Mouse (Mus musculus) megakaryocyte, embryonic 14.5 days (primary cell): ENCODE data around the gene Erg.

Experiments
- FLI1 ChIP-seq: IDR thresholded peaks from 2 replicates; pipeline ENCODE4 v1.6.1; 2012; ENCODE audit warnings: low read length, inconsistent platforms, mixed read lengths
- GATA1 ChIP-seq: IDR thresholded peaks from 3 replicates; pipeline ENCODE4 v1.6.1; 2012; ENCODE audit warnings: mixed read lengths, low read length, inconsistent platforms, borderline replicate concordance

DNA sequence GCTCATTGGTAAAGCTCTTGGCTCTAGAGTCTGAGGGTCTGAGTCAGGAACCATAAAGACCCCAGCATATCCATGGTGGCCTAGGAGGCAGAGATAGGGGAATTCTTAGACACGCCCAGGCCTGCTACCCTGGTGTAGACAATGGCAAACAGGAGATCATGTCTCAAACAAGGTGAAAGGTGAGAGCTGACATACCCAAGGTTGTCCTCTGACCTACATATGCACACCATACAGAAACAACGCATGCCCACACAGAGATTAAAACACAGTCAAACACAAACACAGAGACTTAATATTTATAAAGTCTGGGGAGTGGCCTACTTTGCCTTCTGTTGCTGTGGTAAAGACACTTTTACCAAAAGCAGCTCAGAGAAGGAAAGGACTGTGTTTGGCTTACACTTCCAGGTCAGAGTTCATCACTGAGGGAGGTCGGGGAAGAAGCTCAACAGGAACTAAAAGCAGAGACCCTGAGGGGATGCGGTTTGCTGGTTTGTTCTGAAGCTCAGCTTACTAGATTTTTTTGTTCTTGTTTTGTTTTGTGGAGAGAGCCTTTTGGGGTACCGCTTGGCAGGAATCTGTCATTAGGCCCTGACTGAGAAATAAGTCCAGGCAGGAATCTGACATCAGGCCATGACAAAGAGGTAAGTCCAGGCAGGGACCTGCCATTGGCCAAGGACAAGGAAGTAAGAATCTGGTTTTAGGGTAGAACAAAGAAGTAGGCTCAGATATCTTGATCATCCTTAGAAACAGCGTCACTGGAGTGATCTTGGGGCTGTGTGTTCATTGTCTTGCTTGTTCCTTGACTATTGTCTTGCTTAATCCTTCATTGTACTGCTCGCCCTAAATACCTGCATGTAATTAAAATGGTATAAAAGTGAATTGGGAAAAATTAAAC, 37.7 kb upstream of the Erg start:
- TF ChIP-seq FLI1 (no peak), GATA1 (no peak)
